Mouse (Mus musculus) lung, embryonic 15.5 days (tissue): ENCODE data around the gene Dsp. TPM values are rescaled to one million over a fixed set of nuclear protein-coding genes. Genes with fewer than 3 reads are reported as not detected.

ENCODE experiments used
- ATAC-seq: fragments of 200-750 bp; cut with Nextera tagmentation; 2 replicates; pipeline ENCODE4 v1.8.0; 2017; ENCODE audit warnings: moderate number of reproducible peaks, borderline replicate concordance; ENCODE audit not compliant: low FRiP score, low TSS enrichment; ENCODE audit errors: extremely low read depth
- H3K27ac ChIP-seq: fragments of 300-500 bp; sonication (generic); 2 replicates; pipeline ENCODE4 v1.5.1; 2015; ENCODE audit warnings: moderate library complexity, mild to moderate bottlenecking, inconsistent platforms
- H3K27me3 ChIP-seq: fragments of 300-500 bp; sonication (generic); 2 replicates; pipeline ENCODE4 v1.6.1; 2015; ENCODE audit warnings: inconsistent platforms
- H3K36me3 ChIP-seq: fragments of 300-500 bp; sonication (generic); 2 replicates; pipeline ENCODE4 v1.6.1; 2015; ENCODE audit warnings: inconsistent platforms
- H3K4me1 ChIP-seq: fragments of 300-500 bp; sonication (generic); 2 replicates; pipeline ENCODE4 v1.6.1; 2015; ENCODE audit warnings: inconsistent platforms
- H3K4me2 ChIP-seq: fragments of 300-500 bp; sonication (generic); 2 replicates; pipeline ENCODE4 v1.6.1; 2015; ENCODE audit warnings: inconsistent platforms, mild to moderate bottlenecking, moderate library complexity
- H3K4me3 ChIP-seq: fragments of 300-500 bp; sonication (generic); 2 replicates; pipeline ENCODE4 v1.5.1; 2015; ENCODE audit warnings: mild to moderate bottlenecking, inconsistent platforms
- H3K9ac ChIP-seq: fragments of 300-500 bp; sonication (generic); 2 replicates; pipeline ENCODE4 v1.6.1; 2015; ENCODE audit warnings: inconsistent platforms
- H3K9me3 ChIP-seq: fragments of 300-500 bp; sonication (generic); 2 replicates; pipeline ENCODE4 v1.6.1; 2016; ENCODE audit warnings: inconsistent platforms
- WGBS: fragments of 180-500 bp; shearing (Covaris S2); methylation state at CpG from one replicate; pipeline ENCODE4 v1.1.7; 2015; 5-methylcytosine and 5-hydroxymethylcytosine counted together
- polyA plus RNA-seq: library from polyadenylated mRNA; unstranded; fragments of >200 nt; fragmentation: Nextera tagmentation; extraction: Ambion mirVana; gene quantifications from 2 replicates; pipeline ENCODE4 v1.2.1, GENCODE M21; 2015

The Dsp gene
- polyA plus RNA-seq, 1 experiment from 2014 or later: 7.9 TPM

DNA sequence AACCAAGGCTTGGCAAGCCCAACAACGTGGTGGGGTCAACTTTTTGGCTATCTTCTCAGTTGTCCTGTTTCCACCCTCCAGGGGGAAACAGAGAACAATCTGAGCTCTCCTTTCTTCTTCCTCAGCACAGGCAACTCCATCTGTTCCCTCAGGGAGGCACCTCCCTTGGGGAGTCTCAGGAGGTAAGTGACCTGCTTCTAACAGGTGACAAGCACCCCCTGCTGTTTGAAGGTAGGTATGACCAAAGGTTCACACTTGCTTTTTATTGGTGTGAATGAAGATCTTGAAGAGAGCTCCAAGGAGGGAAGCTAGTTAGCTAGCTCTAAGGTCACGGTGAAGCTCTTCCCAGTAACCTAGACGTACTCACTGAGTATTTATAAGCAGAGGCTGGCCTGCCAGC is 84.3 kb downstream of the Dsp start:
- Histone ChIP-seq H3K27ac (no peak overlapping the region), H3K36me3 (no peaks in the 10 kb centered on the region), H3K4me3 (no peak overlapping the region), H3K9ac (no peak overlapping the region), H3K4me1 (no peaks in the 10 kb centered on the region), H3K9me3 (no peaks in the 10 kb centered on the region), H3K27me3 (no peaks in the 10 kb centered on the region), H3K4me2 (no peak overlapping the region)
- 74% methylated on average over 3 of the region's 3 CpGs for whole genome bisulfite sequencing
- no peak for ATAC-seq

DNA sequence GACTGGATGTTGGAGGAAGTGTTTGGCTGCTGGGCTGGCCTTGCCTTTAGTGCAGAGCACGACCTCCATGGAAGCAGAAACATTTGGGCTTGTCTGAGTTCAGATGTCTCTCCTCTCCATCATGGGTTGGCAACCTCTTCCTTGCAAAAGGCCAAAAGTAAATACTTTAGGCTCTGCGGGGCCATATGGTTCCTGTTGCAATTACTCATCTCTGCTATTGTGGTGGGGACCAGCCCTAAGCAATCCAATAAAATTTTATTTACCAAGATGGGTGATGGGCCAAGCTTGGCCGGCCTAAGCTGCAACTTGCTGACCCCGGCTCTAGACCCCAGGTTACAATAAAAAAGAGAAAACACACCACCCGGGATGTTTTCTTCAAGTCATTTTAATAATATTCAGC is 97.1 kb downstream of the Dsp start:
- H3K4me1 ChIP-seq: 0 out of 2 replicates have a peak, but pooled peaks cover 2% of the 10 kb centered on the region
- H3K4me2 ChIP-seq: no peak overlapping the region
- H3K36me3 ChIP-seq: no peaks in the 10 kb centered on the region
- ATAC-seq: no peak
- no peak overlapping the region for H3K4me3 ChIP-seq
- 58% methylated on average over 5 of the region's 5 CpGs for WGBS
- no peak overlapping the region for H3K27ac ChIP-seq
- no peaks in the 10 kb centered on the region for H3K27me3 ChIP-seq
- no peak overlapping the region for H3K9ac ChIP-seq
- no peaks in the 10 kb centered on the region for H3K9me3 ChIP-seq

Other genes with a start within 250 kb of the Dsp start
- gene Ssr1, start 157.1 kb upstream of the Dsp start, polyA plus RNA-seq: 150 and 152 TPM in 2 replicates
- gene Riok1, start 114.3 kb upstream of the Dsp start, polyA plus RNA-seq: 51.4 and 55.1 TPM in 2 replicates
- 0.87 and 1.1 TPM in 2 replicates for gene Cage1, start 114.2 kb upstream of the Dsp start, polyA plus RNA-seq
- gene Snrnp48, start 53.6 kb downstream of the Dsp start, polyA plus RNA-seq: 35.7 and 36.5 TPM in 2 replicates
- gene Bmp6, start 193.8 kb downstream of the Dsp start, polyA plus RNA-seq: 1.1 and 1.2 TPM in 2 replicates